Mouse (Mus musculus) MEL (cell line): ENCODE data around the gene Epha2.

ENCODE experiments used
- CTCF ChIP-seq, 3 experiments: IDR thresholded peaks in 2 of 3; conservative IDR thresholded peaks in 1 of 3; 2 replicates each; pipeline ENCODE4 v1.5.1; 2011 to 2012; ENCODE audit warnings: low read length in 3 of 3, low read depth in 2 of 3, mild to moderate bottlenecking in 2 of 3, improper control_type of control experiment in 1 of 3, inconsistent platforms in 1 of 3, mixed read lengths in 1 of 3, moderate library complexity in 1 of 3; ENCODE audit not compliant: control insufficient read depth in 1 of 3, insufficient read depth in 1 of 3, poor library complexity in 1 of 3, severe bottlenecking in 1 of 3
- POLR2A ChIP-seq, 2 experiments: IDR thresholded peaks; 2 replicates each; pipeline ENCODE4 v1.6.1; 2011 to 2012; ENCODE audit warnings: low read length in 2 of 2, mild to moderate bottlenecking in 2 of 2, control low read depth in 1 of 2, improper control_type of control experiment in 1 of 2, low read depth in 1 of 2, moderate library complexity in 1 of 2; ENCODE audit not compliant: control insufficient read depth in 1 of 2, insufficient read depth in 1 of 2, poor library complexity in 1 of 2
- SMC3 ChIP-seq: IDR thresholded peaks from 2 replicates; pipeline ENCODE4 v1.6.1; 2011; ENCODE audit warnings: low read depth, low read length, improper control_type of control experiment
- ZNF384 ChIP-seq: IDR thresholded peaks from 2 replicates; pipeline ENCODE4 v1.6.1; 2012; ENCODE audit warnings: low read depth, mild to moderate bottlenecking, inconsistent platforms, low read length, improper control_type of control experiment

DNA sequence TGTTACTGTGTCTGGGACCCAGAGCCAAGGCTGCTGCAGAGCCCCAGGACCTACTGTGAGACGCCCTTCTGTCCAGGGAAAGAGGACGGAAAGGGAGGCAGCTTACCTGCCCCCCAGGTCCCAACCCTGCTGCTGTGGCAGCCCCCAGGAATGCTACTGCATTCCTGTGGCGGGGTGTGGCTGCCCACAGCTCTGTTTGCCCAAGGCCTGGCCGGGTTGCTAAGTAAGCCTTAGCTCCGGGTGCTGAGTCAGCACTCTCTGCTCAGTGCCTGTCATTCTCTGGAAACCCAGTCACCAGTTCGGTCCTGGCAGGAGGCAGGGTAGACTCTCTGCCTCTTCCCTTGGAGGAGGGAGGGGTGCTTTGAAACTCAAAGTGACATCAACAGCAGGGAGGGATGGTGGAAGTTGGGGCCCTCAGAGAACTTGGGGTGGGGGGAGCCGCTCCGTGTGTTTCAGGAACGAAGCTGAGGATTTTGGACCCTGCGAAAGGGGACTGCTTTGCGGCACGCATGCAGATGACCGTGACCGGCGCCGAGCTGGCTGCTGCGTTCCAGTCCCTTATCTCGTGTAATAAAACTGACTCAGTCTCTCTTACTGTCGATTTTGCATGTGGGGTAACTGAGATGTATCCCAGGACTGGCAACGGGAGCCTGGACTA, 14.1 kb upstream of the Epha2 start:
- no peak for TF ChIP-seq SMC3
- no peak for TF ChIP-seq POLR2A (IDR thresholded peaks at IDR 0.05; ENCODE audit: control insufficient read depth in 1 of 2, insufficient read depth in 1 of 2, low read depth in 1 of 2, low read length in 2 of 2, poor library complexity in 1 of 2)
- no peak for TF ChIP-seq CTCF (IDR thresholded peaks at IDR 0.05 in 2 of 3, conservative IDR thresholded peaks at IDR 0.05 in 1 of 3; ENCODE audit: control insufficient read depth in 1 of 3, insufficient read depth in 1 of 3, low read depth in 2 of 3, low read length in 3 of 3, poor library complexity in 1 of 3, severe bottlenecking in 1 of 3)
- TF ChIP-seq ZNF384 = no peak
